Mouse (Mus musculus) 3134 (cell line): ENCODE measurements around the gene Hs3st1.

Source experiments
- DNase-seq: peaks from one replicate; pipeline ENCODE4 v3.0.0-alpha.2; 2011; ENCODE audit warnings: low spot score; ENCODE audit not compliant: insufficient read length; ENCODE audit errors: extremely low read depth

The Hs3st1 gene

DNA sequence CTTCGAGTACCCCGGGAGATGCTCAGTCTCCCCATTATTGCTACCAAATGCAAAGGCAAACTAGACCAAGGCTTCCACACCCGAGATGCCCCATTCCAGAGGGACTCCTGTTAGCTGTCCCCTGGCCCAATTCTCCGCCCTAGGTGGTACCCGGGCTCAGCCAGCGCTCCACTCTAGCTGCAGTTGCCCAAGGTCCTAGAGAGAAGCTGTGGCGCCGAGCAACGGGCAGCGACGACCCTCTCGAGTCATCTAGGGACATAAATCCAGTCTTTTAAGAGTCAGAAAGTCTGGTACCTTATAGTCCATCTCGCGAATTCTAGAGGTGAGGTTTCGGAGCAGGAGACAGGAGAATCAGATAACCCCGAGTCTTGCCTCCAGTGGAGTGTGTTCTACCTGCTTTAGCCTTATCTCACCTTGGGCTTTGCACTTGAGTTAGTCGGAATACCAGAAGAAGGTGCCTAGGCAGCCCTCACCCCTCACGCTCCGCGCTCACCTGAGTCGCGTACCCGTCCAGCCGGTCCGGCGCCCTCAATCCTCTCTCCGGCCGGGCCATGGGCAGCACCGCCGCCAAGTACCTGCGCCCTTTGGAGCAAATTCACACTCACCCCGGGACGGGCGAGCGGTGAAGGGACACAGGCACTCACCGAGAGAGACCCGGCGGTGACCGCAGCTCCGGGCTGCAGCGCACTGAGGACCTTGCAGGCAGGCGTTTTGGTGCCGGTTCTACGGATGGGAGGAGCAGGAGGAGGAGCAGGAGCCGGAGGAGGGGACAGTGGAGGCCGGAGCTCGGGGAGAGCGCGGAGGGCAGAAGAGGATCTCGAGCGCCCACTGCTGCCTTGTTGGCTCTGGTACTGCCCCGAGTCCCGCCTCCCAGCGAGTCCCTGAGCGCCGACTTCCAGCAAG, 111.1 kb downstream of the Hs3st1 start:
- no peak for DNase-seq

DNA sequence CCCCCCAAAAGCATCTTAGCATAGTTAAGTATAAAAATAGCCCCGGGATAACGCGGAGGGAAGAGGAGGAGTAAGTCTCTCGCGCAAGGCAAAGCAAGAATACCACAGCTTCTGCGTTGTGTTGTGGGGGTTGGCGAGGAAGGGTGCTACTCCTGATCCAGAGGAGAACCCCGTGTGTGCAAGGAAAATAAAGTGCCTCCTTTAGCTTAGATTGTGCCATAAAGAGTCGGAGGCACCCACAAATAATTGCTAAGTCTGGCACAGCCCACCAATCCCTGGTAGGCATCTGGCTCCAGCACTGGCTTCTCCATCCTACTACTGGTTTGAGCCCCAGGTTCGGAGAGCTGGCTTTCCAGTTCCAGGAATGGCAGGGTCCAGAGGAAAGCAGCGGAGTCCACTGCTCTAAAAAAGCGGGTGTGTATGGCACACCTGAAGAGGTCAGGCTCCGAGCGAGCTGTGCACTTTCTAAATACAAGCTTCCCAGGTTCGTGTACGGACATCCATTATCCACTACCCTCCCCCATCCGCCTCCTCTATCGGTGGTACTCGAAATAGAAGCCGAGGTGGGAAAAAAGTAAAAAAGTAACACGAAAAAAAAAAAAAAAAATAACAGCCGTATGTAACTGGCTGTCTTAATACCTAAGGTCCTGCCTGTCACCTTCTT, 111.9 kb downstream of the Hs3st1 start:
- no peak for DNase-seq

GRCm38 (mm10) chr5:39642222-39642770, 113.0 kb downstream of the Hs3st1 start:
- DNase-seq = no peak

GRCm38 (mm10) chr5:39639438-39640177, 115.7 kb downstream of the Hs3st1 start:
- no peak for DNase-seq

- DNase-seq = no peak
These were observed 116.3 kb downstream of the Hs3st1 start for GRCm38 (mm10) chr5:39638926-39639325.

DNA sequence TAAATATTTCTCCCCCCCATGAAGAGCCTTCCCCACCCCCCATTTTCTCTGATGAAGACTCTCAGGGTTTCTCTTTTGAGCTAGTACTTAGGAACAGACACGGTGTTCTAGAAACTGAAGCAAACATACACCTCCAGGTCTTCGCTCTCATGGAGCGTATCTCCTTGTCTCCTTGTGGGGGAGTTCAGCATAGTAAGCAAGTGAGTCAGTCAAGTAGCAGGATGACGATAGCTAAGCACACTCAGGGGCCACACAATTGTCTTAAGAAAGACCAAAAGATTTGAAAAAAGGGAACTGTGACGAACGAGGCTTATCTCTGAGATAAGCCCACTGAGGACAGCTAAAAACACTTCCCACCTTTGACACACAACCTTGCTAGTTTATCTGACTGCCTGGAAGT, 117.4 kb downstream of the Hs3st1 start:
- no peak for DNase-seq

DNA sequence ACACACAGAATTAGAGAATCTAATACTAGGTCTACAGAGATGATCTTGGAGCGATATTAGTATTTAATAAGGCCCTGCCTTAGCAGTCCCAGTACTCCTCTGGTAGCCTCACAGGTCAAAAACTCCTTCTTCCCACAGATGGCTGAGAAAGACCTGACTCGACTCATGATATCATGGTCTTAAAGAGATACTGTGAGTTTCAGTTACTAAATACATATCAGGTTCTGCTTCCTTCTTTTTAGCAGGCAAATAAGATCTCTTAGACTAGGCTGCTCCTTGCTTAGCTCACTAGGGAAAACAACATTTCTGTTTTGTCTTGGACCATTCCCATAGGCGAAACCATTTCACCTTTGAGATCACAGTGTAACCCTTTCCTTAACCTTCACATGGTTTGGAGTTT, 119.2 kb downstream of the Hs3st1 start:
- DNase-seq = no peak

- DNase-seq = no peak
These were observed 120.8 kb downstream of the Hs3st1 start for GRCm38 (mm10) chr5:39634300-39635047.

DNA sequence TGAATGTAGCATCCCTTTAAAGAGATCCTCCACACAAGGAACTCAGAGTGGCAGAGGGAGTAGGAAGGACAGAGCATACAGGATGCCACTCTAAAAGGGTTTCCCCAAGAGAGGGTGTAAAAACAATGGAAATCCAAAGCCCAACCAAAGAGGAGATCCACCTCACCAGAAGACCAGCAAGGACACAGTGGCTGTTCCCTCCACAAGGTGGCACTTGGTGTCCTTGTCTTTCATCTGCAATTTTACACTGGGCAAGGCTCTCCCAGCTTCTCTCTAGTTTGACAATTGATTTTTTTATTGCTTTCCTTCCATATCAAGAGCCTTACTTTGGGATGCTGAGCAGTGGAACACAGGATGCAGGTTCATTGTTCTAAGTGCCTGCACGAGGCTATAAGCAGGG, 122.1 kb downstream of the Hs3st1 start:
- no peak for DNase-seq

GRCm38 (mm10) chr5:39630841-39631240, 124.4 kb downstream of the Hs3st1 start:
- DNase-seq = no peak

GRCm38 (mm10) chr5:39625037-39625473, 130.2 kb downstream of the Hs3st1 start:
- no peak for DNase-seq

DNA sequence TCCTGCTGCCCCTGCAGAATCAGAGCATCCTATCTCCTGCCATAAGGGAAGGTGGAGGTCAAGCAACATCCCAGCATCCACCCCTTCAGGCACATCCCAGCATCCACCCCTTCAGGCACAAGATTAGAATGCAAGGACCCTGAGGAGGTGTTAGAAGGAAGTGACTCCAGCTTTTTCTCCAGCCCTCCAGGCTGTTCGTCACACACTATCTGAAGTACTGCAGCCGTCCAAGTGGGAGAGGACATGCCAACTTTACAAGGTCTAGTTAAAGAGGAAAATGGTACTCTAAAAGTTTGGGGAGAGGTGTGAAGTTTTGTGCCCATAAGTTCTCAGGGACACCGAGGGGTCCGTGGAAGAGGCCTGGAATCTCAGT, 131.1 kb downstream of the Hs3st1 start:
- DNase-seq = no peak

DNA sequence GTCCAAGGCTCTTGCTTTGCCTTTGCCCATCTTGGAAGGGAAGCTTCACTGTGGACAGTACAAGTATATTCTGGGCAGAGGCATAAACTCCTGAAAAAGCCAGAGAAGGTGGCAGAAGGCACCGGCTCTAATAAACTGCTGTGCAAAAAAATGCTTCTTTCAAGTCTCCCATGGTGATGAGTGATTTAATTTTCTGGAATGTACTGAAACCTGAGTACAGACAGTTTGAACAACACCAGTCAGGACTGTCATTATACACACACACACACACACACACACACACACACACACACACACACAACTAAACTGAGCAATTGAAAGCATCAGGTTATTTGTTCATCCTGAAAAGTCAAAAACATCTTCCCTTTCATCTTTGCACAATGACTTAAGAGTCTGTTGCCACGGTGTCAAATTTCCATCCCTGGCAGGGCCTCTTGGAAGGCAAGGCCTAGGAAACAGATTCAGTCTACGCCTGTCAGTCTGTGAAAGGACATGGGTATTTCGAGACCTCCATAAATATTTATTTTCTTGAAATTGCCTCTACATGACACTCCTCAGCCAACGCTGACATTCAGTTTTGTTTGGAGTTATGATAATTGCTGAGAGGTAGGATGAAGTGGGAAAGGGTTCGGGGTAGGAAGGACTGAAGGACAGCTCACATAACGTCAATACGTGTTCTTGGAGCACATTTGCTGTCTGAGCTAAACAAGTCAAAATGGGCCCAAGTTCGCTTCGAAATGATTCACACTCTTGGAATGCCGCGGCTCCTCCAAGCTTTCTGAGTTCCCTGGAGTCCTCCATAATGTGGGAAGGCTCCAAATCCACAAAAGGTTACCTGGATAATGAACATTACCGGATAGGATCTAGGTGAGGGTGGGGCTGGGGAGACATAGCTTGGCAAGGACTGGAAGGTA, 131.7 kb downstream of the Hs3st1 start:
- peak; percentile 29 for DNase-seq

GRCm38 (mm10) chr5:39620206-39620866, 134.9 kb downstream of the Hs3st1 start:
- DNase-seq = no peak

DNA sequence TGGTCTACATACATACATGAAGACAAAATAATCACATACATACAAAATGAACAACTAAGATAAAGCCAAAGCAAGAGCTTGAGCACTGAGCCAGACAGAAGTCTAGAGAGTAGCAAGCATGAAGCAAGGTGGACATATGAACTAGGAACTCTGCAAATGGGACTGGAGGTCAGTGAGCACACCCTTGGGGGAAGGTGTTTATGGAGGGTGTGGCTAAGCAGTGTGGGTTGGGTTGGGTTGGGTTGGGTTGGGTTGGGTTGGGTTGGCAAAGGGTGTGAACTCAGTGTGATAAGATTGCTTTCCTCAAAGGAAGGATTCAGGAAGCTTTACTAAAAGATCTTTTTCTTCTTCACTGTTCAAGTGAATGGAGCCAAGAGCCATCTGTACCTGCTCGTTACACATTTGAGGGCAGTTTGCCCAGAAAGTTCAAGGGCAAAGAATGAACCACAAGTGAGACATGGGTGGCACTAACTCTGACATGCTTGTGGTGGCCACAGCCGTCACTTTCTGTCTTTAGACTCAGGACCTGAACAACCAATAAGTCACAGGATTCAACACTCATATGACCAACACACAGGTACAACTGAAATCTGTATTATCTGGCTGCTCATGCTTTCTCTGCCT, 137.8 kb downstream of the Hs3st1 start:
- DNase-seq = no peak

- DNase-seq = no peak
These were observed 140.1 kb downstream of the Hs3st1 start for GRCm38 (mm10) chr5:39615202-39615601.

DNA sequence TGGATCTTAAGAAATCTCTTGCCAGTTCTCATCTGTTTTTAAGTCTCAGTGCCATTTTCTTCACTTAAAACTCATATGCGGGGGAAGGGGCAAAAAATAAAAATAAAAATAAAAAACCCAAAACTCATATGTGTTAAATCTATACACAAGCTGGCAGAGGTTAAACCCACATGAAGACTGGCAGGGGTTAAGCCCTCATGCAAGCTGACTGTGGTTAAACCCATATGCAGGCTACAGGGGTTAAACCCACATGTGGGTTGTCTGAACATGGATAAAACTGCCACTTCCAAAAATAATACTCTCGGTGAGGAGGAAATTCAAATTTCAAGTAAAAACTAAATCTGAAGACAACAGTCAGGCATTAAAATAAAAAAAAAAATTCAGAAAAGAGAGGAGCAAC, 141.7 kb downstream of the Hs3st1 start:
- no peak for DNase-seq

DNA sequence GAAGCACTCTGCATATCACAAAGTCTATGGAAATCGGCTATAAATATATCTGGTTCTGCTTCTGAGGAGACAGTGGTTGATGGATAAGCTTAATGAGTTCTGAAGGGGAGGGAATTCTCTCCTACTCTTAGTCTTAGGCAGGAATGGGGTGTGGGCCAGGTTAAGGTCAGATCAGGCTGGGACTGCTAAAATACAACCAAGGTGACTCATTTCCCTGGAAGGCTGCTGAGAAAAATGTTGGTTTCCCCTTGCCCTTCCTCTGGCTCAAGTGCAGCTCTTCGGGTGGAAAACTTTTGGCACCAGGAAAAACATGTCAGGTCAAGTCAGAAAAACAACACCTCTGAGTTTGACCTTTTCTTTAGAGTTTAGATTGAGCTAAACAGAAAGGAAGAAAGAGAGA, 143.0 kb downstream of the Hs3st1 start:
- no peak for DNase-seq
